Mouse (Mus musculus): ENCODE data around the gene Kif22.

DNA sequence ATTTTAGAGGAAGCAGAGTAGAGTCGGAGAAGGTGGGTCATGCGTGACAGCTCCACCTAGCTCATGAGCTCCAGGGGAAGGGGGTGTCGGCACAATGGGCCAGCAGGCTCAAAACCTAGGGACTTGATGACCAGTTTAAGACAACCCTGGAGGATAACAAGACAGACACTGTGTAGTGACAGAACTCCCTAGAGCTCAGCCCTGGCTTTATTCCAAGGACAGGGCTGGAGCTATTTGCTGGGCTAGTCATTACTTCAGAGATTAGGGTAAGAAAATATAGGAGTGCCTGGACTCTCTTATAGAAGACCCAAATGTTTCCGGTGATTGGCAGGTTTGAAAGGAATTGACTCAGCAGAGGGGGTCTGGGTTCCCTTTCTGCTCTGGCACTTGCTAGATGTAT, 30.9 kb upstream of the Kif22 start:
- no peak for TF ChIP-seq CTCF (IDR thresholded peaks at IDR 0.05; ENCODE audit: borderline replicate concordance, insufficient read depth, low read length)
- no peak for TF ChIP-seq POLR2A (IDR thresholded peaks at IDR 0.05; ENCODE audit: low read depth, low read length)
